Mouse (Mus musculus) intestine, embryonic 15.5 days (tissue): ENCODE data around the gene Wap. TPM values are rescaled to one million over a fixed set of nuclear protein-coding genes. Genes with fewer than 3 reads are reported as not detected.

Experiments
- ATAC-seq: fragments of 200-750 bp; cut with Nextera tagmentation; 2 replicates; pipeline ENCODE4 v1.8.0; 2017; ENCODE audit warnings: moderate TSS enrichment, moderate library complexity
- H3K27ac ChIP-seq: fragments of 300-500 bp; sonication (generic); 2 replicates; pipeline ENCODE4 v1.5.1; 2015; ENCODE audit warnings: mild to moderate bottlenecking, inconsistent platforms
- H3K27me3 ChIP-seq: fragments of 300-500 bp; sonication (generic); replicated peaks from 2 replicates; pipeline ENCODE4 v1.6.1; 2015; ENCODE audit warnings: inconsistent platforms
- H3K36me3 ChIP-seq: fragments of 300-500 bp; sonication (generic); 2 replicates; pipeline ENCODE4 v1.6.1; 2015; ENCODE audit warnings: inconsistent platforms
- H3K4me1 ChIP-seq: fragments of 300-500 bp; sonication (generic); replicated peaks from 2 replicates; pipeline ENCODE4 v1.6.1; 2015; ENCODE audit warnings: inconsistent platforms
- H3K4me2 ChIP-seq: fragments of 300-500 bp; sonication (generic); replicated peaks from 2 replicates; pipeline ENCODE4 v1.6.1; 2015; ENCODE audit warnings: mild to moderate bottlenecking, inconsistent platforms
- H3K4me3 ChIP-seq: fragments of 300-500 bp; sonication (generic); replicated peaks from 2 replicates; pipeline ENCODE4 v1.5.1; 2015; ENCODE audit warnings: inconsistent platforms
- H3K9ac ChIP-seq: fragments of 300-500 bp; sonication (generic); 2 replicates; pipeline ENCODE4 v1.6.1; 2015; ENCODE audit warnings: inconsistent platforms
- H3K9me3 ChIP-seq: fragments of 300-500 bp; sonication (generic); 2 replicates; pipeline ENCODE4 v1.6.1; 2016; ENCODE audit warnings: inconsistent platforms
- WGBS: fragments of 180-500 bp; shearing (Covaris S2); methylation state at CpG from one replicate; pipeline ENCODE4 v1.1.7; 2015; 5-methylcytosine and 5-hydroxymethylcytosine counted together
- polyA plus RNA-seq: library from polyadenylated mRNA; unstranded; fragments of >200 nt; fragmentation: Nextera tagmentation; extraction: Ambion mirVana; gene quantifications from 2 replicates; pipeline ENCODE4 v1.2.1, GENCODE M21; 2015

The Wap gene
- polyA plus RNA-seq, 1 experiment from 2014 or later: not detected

- H3K36me3 ChIP-seq: peaks cover 56% of the 10 kb centered on the region
- 90% methylated on average over 10 of the region's 10 CpGs for WGBS
- ATAC-seq: no peak
These were observed 47.3 kb downstream of the Wap start for GRCm38 (mm10) chr11:6590933-6591675.

DNA sequence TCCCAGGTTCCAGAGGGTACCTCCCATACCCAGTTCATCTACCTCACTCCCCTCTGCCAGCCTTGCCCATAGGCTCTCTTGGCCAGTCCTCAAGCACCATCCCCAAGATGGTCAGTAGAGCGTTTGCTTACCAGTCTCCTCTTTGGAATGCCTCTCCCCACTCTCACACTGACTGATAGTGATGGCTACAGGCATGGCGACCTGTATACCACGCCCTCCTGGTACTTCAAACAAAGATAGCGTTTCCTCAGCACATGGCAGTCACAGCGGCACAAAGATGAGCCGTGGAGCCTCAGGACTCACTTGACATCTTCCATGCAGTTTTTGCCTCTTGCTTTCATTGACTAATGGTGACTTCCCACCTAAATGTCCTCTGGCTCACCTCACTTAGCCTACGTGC, 48.6 kb downstream of the Wap start:
- Histone ChIP-seq H3K9ac (no peak overlapping the region), H3K4me1 (no peaks in the 10 kb centered on the region), H3K36me3 (peaks cover 46% of the 10 kb centered on the region), H3K27me3 (no peaks in the 10 kb centered on the region), H3K27ac (no peak overlapping the region), H3K4me2 (no peak overlapping the region), H3K9me3 (no peaks in the 10 kb centered on the region), H3K4me3 (no peak overlapping the region)
- no peak for ATAC-seq
- WGBS: 82% methylated on average over 7 of the region's 7 CpGs

More at GRCm38 (mm10) chr11:6590933-6591675, 47.3 kb downstream of the Wap start:
- Histone ChIP-seq H3K4me2 (no peak overlapping the region), H3K9ac (no peak overlapping the region), H3K4me3 (no peak overlapping the region), H3K27me3 (no peaks in the 10 kb centered on the region), H3K27ac (no peak overlapping the region), H3K4me1 (no peaks in the 10 kb centered on the region), H3K9me3 (no peaks in the 10 kb centered on the region)

GRCm38 (mm10) chr11:6588295-6588694, 50.1 kb downstream of the Wap start:
- ATAC-seq: no peak
- Histone ChIP-seq H3K9me3 (no peaks in the 10 kb centered on the region), H3K27me3 (no peaks in the 10 kb centered on the region), H3K9ac (no peak overlapping the region), H3K4me1 (no peaks in the 10 kb centered on the region), H3K4me3 (no peak overlapping the region), H3K36me3 (peaks cover 35% of the 10 kb centered on the region), H3K27ac (no peak overlapping the region), H3K4me2 (no peak overlapping the region)
- 87% methylated on average over 7 of the region's 7 CpGs for WGBS

DNA sequence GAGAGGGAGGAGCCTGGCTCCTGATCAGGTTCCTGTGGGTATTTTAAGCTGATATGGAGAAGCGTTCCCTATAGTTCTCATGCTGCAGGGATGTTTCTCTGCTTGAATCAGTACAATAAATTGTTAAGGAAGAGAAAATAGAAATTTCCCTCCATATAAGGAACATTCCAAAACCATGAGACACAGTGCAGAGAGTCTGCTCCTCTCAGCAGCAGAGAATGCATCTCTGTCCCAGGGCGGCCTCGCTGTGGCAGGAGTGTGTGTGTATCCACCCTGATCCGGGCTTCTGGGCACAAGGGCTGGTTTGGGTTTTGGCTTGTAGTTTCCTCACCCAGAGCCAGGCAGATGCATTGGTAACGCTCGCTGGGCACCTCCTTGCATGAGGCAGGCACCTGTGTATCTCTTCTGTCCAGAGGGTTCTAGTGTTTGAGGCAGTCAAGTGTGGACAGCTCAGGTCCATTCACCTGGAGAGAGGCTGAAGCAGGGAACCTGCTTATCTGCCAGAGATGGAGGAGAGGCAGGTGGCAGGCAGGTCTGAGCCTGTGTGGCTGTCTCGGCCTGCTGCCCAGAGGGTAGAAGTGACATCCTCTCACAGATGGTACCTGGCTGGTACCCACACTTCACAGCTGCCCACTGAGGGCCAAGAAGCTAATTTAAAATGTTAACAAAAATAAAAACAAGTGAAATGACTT, 51.0 kb downstream of the Wap start:
- ATAC-seq: peak; percentile 32
- WGBS: 83% methylated on average over 7 of the region's 7 CpGs
- Histone ChIP-seq H3K9ac (no peak overlapping the region), H3K9me3 (no peaks in the 10 kb centered on the region), H3K4me3 (no peak overlapping the region), H3K36me3 (peaks cover 26% of the 10 kb centered on the region; the same call in 1 of the 2 replicates), H3K27me3 (no peaks in the 10 kb centered on the region), H3K4me2 (no peak overlapping the region), H3K4me1 (no peaks in the 10 kb centered on the region), H3K27ac (peak overlapping the region; percentile 44; the same call in 1 of the 2 replicates)

- no peaks in the 10 kb centered on the region for H3K9me3 ChIP-seq
- peaks cover 22% of the 10 kb centered on the region; the same call in 1 of the 2 replicates for H3K36me3 ChIP-seq
- no peak overlapping the region for H3K4me2 ChIP-seq
- 83% methylated on average over 3 of the region's 3 CpGs for WGBS
- H3K27me3 ChIP-seq: no peaks in the 10 kb centered on the region
- no peaks in the 10 kb centered on the region for H3K4me1 ChIP-seq
- H3K27ac ChIP-seq: no peak overlapping the region
- no peak overlapping the region for H3K4me3 ChIP-seq
- ATAC-seq: no peak
- H3K9ac ChIP-seq: no peak overlapping the region
These were observed 51.8 kb downstream of the Wap start for GRCm38 (mm10) chr11:6586660-6587059.

GRCm38 (mm10) chr11:6585748-6586147, 52.7 kb downstream of the Wap start:
- no peaks in the 10 kb centered on the region for H3K4me1 ChIP-seq
- H3K4me2 ChIP-seq: no peak overlapping the region
- 89% methylated on average over 8 of the region's 8 CpGs for WGBS
- no peak overlapping the region for H3K9ac ChIP-seq
- no peak for ATAC-seq
- no peak overlapping the region for H3K4me3 ChIP-seq
- H3K27me3 ChIP-seq: no peaks in the 10 kb centered on the region
- no peaks in the 10 kb centered on the region for H3K9me3 ChIP-seq
- H3K27ac ChIP-seq: no peak overlapping the region
- H3K36me3 ChIP-seq: peaks cover 19% of the 10 kb centered on the region; the same call in 1 of the 2 replicates

Other genes with a start within 250 kb of the Wap start
- 9.2 and 10.9 TPM in 2 replicates for gene Zmiz2, start 249.6 kb downstream of the Wap start, polyA plus RNA-seq
- 5,895 and 6,298 TPM in 2 replicates for gene Ppia, start 223.2 kb downstream of the Wap start, polyA plus RNA-seq
- gene H2afv, start 194.2 kb downstream of the Wap start, polyA plus RNA-seq: 424 and 429 TPM in 2 replicates
- gene Purb, start 162.7 kb downstream of the Wap start, polyA plus RNA-seq: 26.6 and 28.8 TPM in 2 replicates
- gene Myo1g, start 117.7 kb downstream of the Wap start, polyA plus RNA-seq: 1.8 and 1.9 TPM in 2 replicates
- 73.8 and 76.9 TPM in 2 replicates for gene Ccm2, start 91.8 kb downstream of the Wap start, polyA plus RNA-seq
- gene Nacad, start 32.6 kb downstream of the Wap start, polyA plus RNA-seq: 6.2 and 6.3 TPM in 2 replicates
- 56.3 and 57.6 TPM in 2 replicates for gene Tbrg4, start 12.6 kb downstream of the Wap start, polyA plus RNA-seq
- gene Ramp3, start 19.9 kb upstream of the Wap start, polyA plus RNA-seq: 5.4 and 6.1 TPM in 2 replicates
- not detected in 2 replicates for gene Gm11983, start 199.0 kb upstream of the Wap start, polyA plus RNA-seq